Comparison of ENCODE assay signal across 8 mouse cellular contexts in the genomic region with DNA sequence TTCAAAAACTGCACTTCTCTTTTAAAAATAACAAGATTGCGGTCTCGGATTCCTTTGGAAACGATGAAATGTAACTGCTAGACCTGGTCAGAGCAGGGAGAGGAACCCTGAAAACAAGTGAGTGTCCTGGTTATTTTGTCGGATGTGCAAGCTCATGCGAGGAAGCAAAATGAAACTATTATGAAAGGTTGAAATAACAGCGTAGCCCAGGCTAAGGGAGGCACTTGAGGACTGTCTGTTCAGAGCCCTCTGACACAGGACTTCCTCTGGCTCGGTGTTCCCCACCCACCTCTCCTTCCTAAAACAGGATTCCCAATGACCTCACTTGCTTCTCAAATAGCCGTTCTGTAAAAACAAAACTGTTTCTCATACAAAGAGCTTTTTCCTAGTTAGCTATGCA. TPM values are rescaled to one million over a fixed set of nuclear protein-coding genes. Genes with fewer than 3 reads are reported as not detected.
A peak's percentile ranks its signal among the peaks of the same experiment; 100 is the strongest.
DNase-seq lines count a peak whose midpoint lies in the region; ATAC-seq and TF ChIP-seq lines count a peak whose summit lies in the region.

No protein-coding gene starts in this region.

- no peak for DNase-seq in intestine, embryonic 14.5 days (ENCODE audit: low spot score)
- DNase-seq in heart, adult 18-20 months, result peak; percentile 69 to 91
- DNase-seq in lung, postnatal 25 days (ENCODE audit: low spot score), result peak; percentile 85
- DNase-seq in T-cell, adult 2 months (ENCODE audit: low spot score), result no peak
- no peak for DNase-seq in left cerebral cortex, postnatal 14 days (ENCODE audit: low spot score in 2 of 2)

- no peak overlapping the region for H3K4me3 ChIP-seq in intestine, embryonic 14.5 days (ENCODE audit: low read depth, low read length)
- H3K4me3 ChIP-seq in intestine, postnatal 0 days (ENCODE audit: low read depth, low read length), result no peak overlapping the region
- no peak overlapping the region for H3K4me3 ChIP-seq in kidney, embryonic 15.5 days (replicated peaks)
- H3K4me3 ChIP-seq in midbrain, embryonic 15.5 days, result no peak overlapping the region

- no peak for TF ChIP-seq CTCF in intestine, postnatal 0 days (IDR thresholded peaks at IDR 0.05; ENCODE audit: low read depth)

- H3K27me3 ChIP-seq in intestine, embryonic 14.5 days (replicated peaks; ENCODE audit: control insufficient read depth, insufficient read depth, low read length), result no peaks in the 10 kb centered on the region
- no peaks in the 10 kb centered on the region for H3K27me3 ChIP-seq in intestine, postnatal 0 days (replicated peaks; ENCODE audit: control insufficient read depth, insufficient read depth, low read length)
- H3K27me3 ChIP-seq in kidney, embryonic 15.5 days, result no peaks in the 10 kb centered on the region
- no peaks in the 10 kb centered on the region for H3K27me3 ChIP-seq in midbrain, embryonic 15.5 days (replicated peaks)

- intact Hi-C loops in left cerebral cortex, postnatal 14 days (cut with DNase I), result no loop called here

- H3K4me2 ChIP-seq in intestine, embryonic 14.5 days (ENCODE audit: low read length), result 0 out of 2 replicates have a peak overlapping the region, but pooled peaks have one; percentile 0
- no peak overlapping the region; the same call in 1 of the 2 replicates for H3K4me2 ChIP-seq in intestine, postnatal 0 days (replicated peaks; ENCODE audit: low read depth)
- peak overlapping the region; percentile 15; the same call in 1 of the 2 replicates for H3K4me2 ChIP-seq in kidney, embryonic 15.5 days
- no peak overlapping the region for H3K4me2 ChIP-seq in midbrain, embryonic 15.5 days

- no peaks in the 10 kb centered on the region for H3K9me3 ChIP-seq in intestine, embryonic 14.5 days (ENCODE audit: control insufficient read depth, low read length)
- H3K9me3 ChIP-seq in intestine, postnatal 0 days (ENCODE audit: control insufficient read depth), result no peaks in the 10 kb centered on the region
- no peaks in the 10 kb centered on the region for H3K9me3 ChIP-seq in kidney, embryonic 15.5 days (replicated peaks)
- H3K9me3 ChIP-seq in midbrain, embryonic 15.5 days, result no peaks in the 10 kb centered on the region

- H3K36me3 ChIP-seq in intestine, embryonic 14.5 days (ENCODE audit: control insufficient read depth, insufficient read depth, low read length), result no peaks in the 10 kb centered on the region
- no peaks in the 10 kb centered on the region for H3K36me3 ChIP-seq in intestine, postnatal 0 days (ENCODE audit: control insufficient read depth, insufficient read depth)
- H3K36me3 ChIP-seq in kidney, embryonic 15.5 days, result no peaks in the 10 kb centered on the region
- H3K36me3 ChIP-seq in midbrain, embryonic 15.5 days (replicated peaks), result no peaks in the 10 kb centered on the region

- 60% methylated on average over 8 of the region's 8 CpGs for WGBS in intestine, embryonic 14.5 days
- 65% methylated on average over 8 of the region's 8 CpGs for WGBS in intestine, postnatal 0 days
- WGBS in kidney, embryonic 15.5 days, result 32% methylated on average over 8 of the region's 8 CpGs
- WGBS in midbrain, embryonic 15.5 days, result 85% methylated on average over 8 of the region's 8 CpGs

- no peak overlapping the region for H3K27ac ChIP-seq in intestine, embryonic 14.5 days (ENCODE audit: low read depth)
- no peak overlapping the region for H3K27ac ChIP-seq in intestine, postnatal 0 days (ENCODE audit: low read depth, low read length)
- H3K27ac ChIP-seq in kidney, embryonic 15.5 days, result peak overlapping the region; percentile 39
- no peak overlapping the region for H3K27ac ChIP-seq in midbrain, embryonic 15.5 days

- 0 out of 2 replicates have a peak, but pooled peaks cover 4% of the 10 kb centered on the region for H3K4me1 ChIP-seq in intestine, embryonic 14.5 days (replicated peaks; ENCODE audit: control insufficient read depth, insufficient read depth, low read length)
- no peaks in the 10 kb centered on the region for H3K4me1 ChIP-seq in intestine, postnatal 0 days (replicated peaks; ENCODE audit: control insufficient read depth, insufficient read depth, low read length)
- peaks cover 10% of the 10 kb centered on the region for H3K4me1 ChIP-seq in kidney, embryonic 15.5 days
- no peaks in the 10 kb centered on the region for H3K4me1 ChIP-seq in midbrain, embryonic 15.5 days

- H3K9ac ChIP-seq in intestine, embryonic 14.5 days (ENCODE audit: low read length), result no peak overlapping the region
- H3K9ac ChIP-seq in intestine, postnatal 0 days (ENCODE audit: low read depth, low read length), result no peak overlapping the region
- H3K9ac ChIP-seq in kidney, embryonic 15.5 days, result no peak overlapping the region
- H3K9ac ChIP-seq in midbrain, embryonic 15.5 days, result no peak overlapping the region

- no peak for ATAC-seq in intestine, embryonic 14.5 days (replicated peaks; ENCODE audit: low FRiP score, low TSS enrichment, low read depth)
- ATAC-seq in intestine, postnatal 0 days, result no peak
- ATAC-seq in kidney, embryonic 15.5 days (replicated peaks; ENCODE audit: low FRiP score), result no peak
- ATAC-seq in midbrain, embryonic 15.5 days (replicated peaks), result no peak

RNA-seq across cellular contexts. Expression of a gene that starts 51.3 kb away (rescaled TPM):
- polyA plus RNA-seq in intestine, embryonic 14.5 days (2014; fragmentation: Nextera tagmentation; extraction: Ambion mirVana), result 11.3 and 11.9 TPM in 2 replicates
- polyA plus RNA-seq in intestine, postnatal 0 days (2015; fragmentation: Nextera tagmentation; extraction: Ambion mirVana), result 7.6 and 8.3 TPM in 2 replicates
- total RNA-seq in heart, adult 18-20 months (2021), result 10 to 100 TPM; 66.2 to 69.4 TPM
- polyA plus RNA-seq in kidney, embryonic 15.5 days (2015; fragmentation: Nextera tagmentation; extraction: Ambion mirVana), result 18.4 and 21.1 TPM in 2 replicates
- polyA plus RNA-seq in midbrain, embryonic 15.5 days (2015; fragmentation: Nextera tagmentation; extraction: Ambion mirVana), result 27.7 TPM in 2 replicates
- 10 to 100 TPM; 79.8 to 86.9 TPM for total RNA-seq in left cerebral cortex, postnatal 14 days (2021)

Comparison
In these comparisons a context has a peak if more than half of its experiments do, and no peak if none do; other contexts are left out.
1. H3K4me2 ChIP-seq: peak in intestine, embryonic 14.5 days (single experiment) and kidney, embryonic 15.5 days (single experiment); none in intestine, postnatal 0 days (single experiment) and midbrain, embryonic 15.5 days (single experiment).
2. DNase-seq: peak in heart, adult 18-20 months (2 of 2) and lung, postnatal 25 days (single experiment); none in intestine, embryonic 14.5 days (single experiment), T-cell, adult 2 months (single experiment) and left cerebral cortex, postnatal 14 days (0 of 2).